Mouse (Mus musculus): ENCODE measurements around the gene Rdh14. TPM values are rescaled to one million over a fixed set of nuclear protein-coding genes. Genes with fewer than 3 reads are reported as not detected.

Rdh14 gene
- polyA plus RNA-seq, 1 experiment from 2014 or later = 65.1 TPM

GRCm38 (mm10) chr12:10438054-10439001 lies 47.8 kb downstream of the Rdh14 start:
- Histone ChIP-seq H3K9ac (no peak overlapping the region), H3K27me3 (no peaks in the 10 kb centered on the region), H3K4me1 (replicated peaks) (no peaks in the 10 kb centered on the region), H3K36me3 (no peaks in the 10 kb centered on the region), H3K4me3 (no peak overlapping the region), H3K9me3 (replicated peaks) (no peaks in the 10 kb centered on the region), H3K27ac (no peak overlapping the region), H3K4me2 (no peak overlapping the region)
- 25% methylated on average over 15 of the region's 15 CpGs for WGBS
- ATAC-seq (replicated peaks; ENCODE audit: insufficient number of reproducible peaks, insufficient read depth, low FRiP score, low read depth) = no peak

- H3K9me3 ChIP-seq (replicated peaks) = no peaks in the 10 kb centered on the region
- H3K4me3 ChIP-seq = no peak overlapping the region
- ATAC-seq (replicated peaks; ENCODE audit: insufficient number of reproducible peaks, insufficient read depth, low FRiP score, low read depth) = no peak
- H3K36me3 ChIP-seq = no peaks in the 10 kb centered on the region
- no peaks in the 10 kb centered on the region for H3K4me1 ChIP-seq (replicated peaks)
- 54% methylated on average over 14 of the region's 14 CpGs for WGBS
- H3K4me2 ChIP-seq = no peak overlapping the region
- no peaks in the 10 kb centered on the region for H3K27me3 ChIP-seq
- no peak overlapping the region for H3K27ac ChIP-seq
- H3K9ac ChIP-seq = no peak overlapping the region
These were observed 49.1 kb downstream of the Rdh14 start for GRCm38 (mm10) chr12:10439483-10440235.

Other genes starting within 250 kb of the Rdh14 start
- gene Nt5c1b, start 20.8 kb upstream of the Rdh14 start, polyA plus RNA-seq (2015; fragmentation: Nextera tagmentation; extraction: Ambion mirVana) = not detected in 2 replicates

Data from heart, embryonic 15.5 days (tissue).